Mouse (Mus musculus) limb, embryonic 12.5 days (tissue): ENCODE measurements around the gene Gm5662. TPM values are rescaled to one million over a fixed set of nuclear protein-coding genes. Genes with fewer than 3 reads are reported as not detected.
"Not testable (repeated sequence)": the region's sequence is repeated elsewhere in the genome, so short reads cannot be mapped to it uniquely, and the experiment has no call there.

Experiments used
- ATAC-seq: fragments of 200-750 bp; cut with Nextera tagmentation; 2 replicates; pipeline ENCODE4 v1.8.0; 2017; ENCODE audit warnings: low read depth, moderate TSS enrichment; ENCODE audit not compliant: insufficient number of reproducible peaks, insufficient read depth, low FRiP score, low TSS enrichment
- H3K27ac ChIP-seq: fragments of 300-500 bp; sonication (generic); 2 replicates; pipeline ENCODE4 v1.5.1; 2016; ENCODE audit warnings: mild to moderate bottlenecking, moderate library complexity
- H3K27me3 ChIP-seq: fragments of 300-500 bp; sonication (generic); 2 replicates; pipeline ENCODE4 v1.6.1; 2016; ENCODE audit warnings: mild to moderate bottlenecking, moderate library complexity
- H3K36me3 ChIP-seq: fragments of 300-500 bp; sonication (generic); 2 replicates; pipeline ENCODE4 v1.6.1; 2016; ENCODE audit warnings: mild to moderate bottlenecking, moderate library complexity
- H3K4me1 ChIP-seq: fragments of 300-500 bp; sonication (generic); replicated peaks from 2 replicates; pipeline ENCODE4 v1.6.1; 2016
- H3K4me2 ChIP-seq: fragments of 300-500 bp; sonication (generic); 2 replicates; pipeline ENCODE4 v1.6.1; 2016; ENCODE audit warnings: mild to moderate bottlenecking, moderate library complexity
- H3K4me3 ChIP-seq: fragments of 300-500 bp; sonication (generic); replicated peaks from 2 replicates; pipeline ENCODE4 v1.5.1; 2016; ENCODE audit warnings: mild to moderate bottlenecking
- H3K9ac ChIP-seq: fragments of 300-500 bp; sonication (generic); replicated peaks from 2 replicates; pipeline ENCODE4 v1.6.1; 2016; ENCODE audit warnings: mild to moderate bottlenecking, moderate library complexity
- H3K9me3 ChIP-seq: fragments of 300-500 bp; sonication (generic); 2 replicates; pipeline ENCODE4 v1.6.1; 2016; ENCODE audit warnings: mild to moderate bottlenecking, moderate library complexity
- WGBS: fragments of 180-500 bp; shearing (Covaris S2); methylation state at CpG from one replicate; pipeline ENCODE4 v1.1.7; 2016; 5-methylcytosine and 5-hydroxymethylcytosine counted together
- polyA plus RNA-seq: library from polyadenylated mRNA; unstranded; fragments of >200 nt; fragmentation: Nextera tagmentation; extraction: Ambion mirVana; gene quantifications from 2 replicates; pipeline ENCODE4 v1.2.1, GENCODE M21; 2016

Gene Gm5662
- not detected in 2 replicates for polyA plus RNA-seq

DNA sequence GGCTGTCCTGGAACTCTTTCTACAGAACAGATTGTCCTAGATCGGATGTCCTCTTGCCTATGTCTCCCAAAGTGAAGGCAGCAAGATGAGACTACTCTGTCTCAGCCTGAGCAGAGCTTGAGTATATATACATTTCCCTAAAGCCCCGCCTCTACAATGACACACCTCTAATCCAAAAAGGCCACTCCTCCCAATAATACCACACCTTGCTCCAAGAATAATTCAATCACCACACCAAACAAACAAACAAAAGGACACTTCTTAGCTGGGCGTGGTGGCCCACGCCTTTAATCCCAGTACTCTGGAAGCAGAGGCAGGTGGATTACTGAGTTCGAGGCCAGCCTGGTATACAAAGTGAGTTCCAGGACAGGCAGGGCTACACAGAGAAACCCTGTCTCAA, at the start of gene Gm5662:
Gm5662 (minus strand) TSS at position 101 of the 400 bp plus-strand sequence.
- not testable (repeated sequence) for H3K27me3 ChIP-seq, H3K4me2 ChIP-seq, H3K27ac ChIP-seq, H3K4me3 ChIP-seq, H3K9ac ChIP-seq, H3K9me3 ChIP-seq, ATAC-seq, H3K4me1 ChIP-seq, H3K36me3 ChIP-seq
- 84% methylated on average over 5 of the region's 5 CpGs for WGBS

DNA sequence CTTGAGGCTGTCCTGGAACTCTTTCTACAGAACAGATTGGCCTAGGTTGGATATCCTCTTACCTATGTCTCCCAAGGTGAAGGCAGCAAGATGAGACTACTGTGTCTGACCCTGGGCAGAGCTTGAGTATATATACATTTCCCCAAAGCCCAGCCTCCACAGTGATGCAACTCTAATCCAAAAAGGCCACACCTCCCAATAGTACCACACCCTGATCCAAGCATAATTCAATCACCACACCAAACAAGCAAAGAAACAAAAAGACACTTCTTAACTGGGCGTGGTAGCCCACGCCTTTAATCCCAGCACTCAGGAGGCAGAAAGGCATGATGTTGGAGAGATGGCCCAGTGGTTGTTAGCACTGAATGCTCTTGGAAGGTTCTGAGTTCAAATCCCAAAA, 49.6 kb upstream of the Gm5662 start, which contains the start of gene Gm5039:
Gm5039 (minus strand) TSS at position 101 of the 400 bp plus-strand sequence.
- not testable (repeated sequence) for H3K4me3 ChIP-seq, H3K36me3 ChIP-seq, H3K9ac ChIP-seq, H3K4me1 ChIP-seq, H3K27ac ChIP-seq, ATAC-seq, H3K27me3 ChIP-seq, H3K4me2 ChIP-seq, H3K9me3 ChIP-seq
- WGBS = 90% methylated on average over 2 of the region's 2 CpGs

DNA sequence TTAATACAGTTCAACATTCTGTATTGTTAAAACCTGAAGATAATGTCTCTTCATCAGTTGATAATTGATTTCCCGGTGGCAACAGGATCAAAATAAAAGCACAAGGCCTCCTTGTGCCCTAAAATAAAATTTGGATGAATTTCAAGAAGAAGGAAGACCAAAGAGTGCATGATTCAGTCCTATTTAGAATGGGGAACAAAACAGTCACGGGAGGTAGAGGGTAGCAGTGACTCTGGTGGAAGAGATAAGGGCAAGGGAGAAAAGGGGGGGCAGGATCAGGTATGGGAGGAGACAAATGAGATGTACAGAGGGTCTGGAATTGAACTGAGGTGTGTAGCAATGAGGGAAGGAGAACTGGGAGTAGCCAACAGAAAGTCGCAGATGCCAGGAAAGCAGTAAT, 40.3 kb upstream of the Gm5662 start:
- Histone ChIP-seq H3K9me3 (0 out of 2 replicates have a peak, but pooled peaks cover 2% of the 10 kb centered on the region), H3K27me3 (no peaks in the 10 kb centered on the region), H3K36me3 (no peaks in the 10 kb centered on the region), H3K4me3 (no peak overlapping the region), H3K4me2 (no peak overlapping the region), H3K27ac (no peak overlapping the region), H3K4me1 (no peaks in the 10 kb centered on the region), H3K9ac (no peak overlapping the region)
- ATAC-seq = no peak
- 79% methylated on average over 3 of the region's 3 CpGs for WGBS

DNA sequence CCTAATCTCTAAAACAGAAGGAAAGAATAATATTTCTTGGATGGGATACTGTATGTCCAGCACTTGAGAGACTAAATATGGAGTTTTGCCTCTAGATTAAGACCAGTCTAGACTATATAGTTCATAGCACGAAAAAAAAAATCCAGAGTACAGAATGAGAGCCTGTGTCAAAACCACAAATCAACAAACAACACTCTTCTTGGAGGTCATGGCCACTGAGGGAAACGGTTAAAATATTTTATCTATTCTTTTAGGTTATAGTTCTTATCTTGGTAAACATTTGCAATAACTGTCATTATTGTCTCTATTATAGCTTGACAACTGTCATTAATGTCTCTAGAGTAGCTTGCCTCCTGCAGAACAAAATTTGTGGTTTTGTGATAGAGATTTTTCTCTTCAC, 22.9 kb upstream of the Gm5662 start:
- H3K4me2 ChIP-seq, H3K9me3 ChIP-seq, H3K27me3 ChIP-seq, H3K4me3 ChIP-seq, H3K4me1 ChIP-seq, ATAC-seq, H3K27ac ChIP-seq, H3K9ac ChIP-seq, H3K36me3 ChIP-seq: not testable (repeated sequence)
- 87% methylated on average over 2 of the region's 2 CpGs for WGBS

DNA sequence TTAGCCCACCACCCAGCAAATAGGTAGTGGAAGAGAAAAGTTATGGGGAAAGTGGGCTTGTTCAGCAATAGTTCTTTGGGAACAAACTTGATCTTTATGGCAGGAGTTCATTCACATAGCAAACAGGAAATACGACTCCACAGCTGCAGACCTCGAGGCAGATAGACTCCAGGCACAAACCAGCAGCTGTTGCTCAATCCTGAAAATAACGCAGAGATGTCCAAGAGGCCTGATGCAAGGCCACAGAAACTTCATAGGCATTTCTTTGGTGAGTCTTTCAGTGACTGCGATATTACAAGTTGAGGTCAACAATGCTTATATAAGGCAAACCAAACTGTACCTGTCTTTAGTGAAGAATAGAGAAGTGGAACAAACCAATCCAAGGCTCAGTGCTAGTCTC, 18.8 kb upstream of the Gm5662 start:
- 62% methylated on average over 4 of the region's 4 CpGs for WGBS
- H3K4me1 ChIP-seq, H3K4me3 ChIP-seq, H3K9me3 ChIP-seq, H3K36me3 ChIP-seq, H3K9ac ChIP-seq, H3K27ac ChIP-seq, H3K4me2 ChIP-seq, ATAC-seq, H3K27me3 ChIP-seq: not testable (repeated sequence)

DNA sequence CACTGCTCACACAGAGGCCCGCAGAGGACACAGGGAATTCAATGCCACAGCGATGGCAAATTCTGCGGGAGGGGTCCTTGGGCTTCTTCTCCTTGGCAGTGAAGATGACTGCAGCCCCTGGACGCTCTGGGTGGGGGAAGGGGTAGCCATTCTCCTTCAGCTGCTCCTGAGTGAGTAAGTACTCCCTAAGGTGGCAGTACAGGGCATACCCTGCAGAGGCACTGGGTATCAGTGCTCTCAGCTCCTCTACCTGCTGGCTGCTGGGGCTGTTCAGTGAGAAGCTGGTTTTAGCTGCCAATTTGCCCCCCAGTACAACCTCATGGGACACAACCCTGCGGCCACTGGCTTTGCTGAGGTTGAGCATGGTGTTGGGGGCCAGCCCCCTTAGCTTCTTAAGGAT, 10.9 kb upstream of the Gm5662 start:
- peaks cover 12% of the 10 kb centered on the region; the same call in 1 of the 2 replicates for H3K9me3 ChIP-seq
- not testable (repeated sequence) for H3K4me3 ChIP-seq, H3K36me3 ChIP-seq, H3K27ac ChIP-seq, ATAC-seq, H3K27me3 ChIP-seq, H3K4me1 ChIP-seq, H3K4me2 ChIP-seq, H3K9ac ChIP-seq
- WGBS = 86% methylated on average over 5 of the region's 5 CpGs

DNA sequence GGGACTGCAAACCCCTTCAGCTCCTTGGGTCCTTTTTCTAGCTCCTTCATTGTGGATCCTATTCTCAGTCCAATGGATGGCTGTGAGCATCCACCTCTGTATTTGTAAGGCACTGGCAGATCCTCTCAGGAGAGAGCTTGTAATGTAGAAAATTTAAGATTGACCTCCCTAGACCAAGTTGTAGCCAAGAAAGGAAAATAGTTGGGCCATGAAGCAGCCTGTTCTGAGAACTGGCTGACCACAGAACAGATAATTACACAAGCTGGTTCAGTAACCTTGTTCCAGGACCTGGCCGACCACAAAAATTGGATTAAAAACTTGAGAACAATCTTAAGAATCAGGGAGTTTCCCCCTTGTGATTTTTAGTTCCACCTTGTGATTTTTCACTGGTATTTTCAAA, 17.1 kb downstream of the Gm5662 start:
- Histone ChIP-seq H3K27ac (no peak overlapping the region), H3K4me3 (no peak overlapping the region), H3K9me3 (0 out of 2 replicates have a peak, but pooled peaks cover 3% of the 10 kb centered on the region), H3K4me2 (no peak overlapping the region), H3K36me3 (no peaks in the 10 kb centered on the region), H3K4me1 (no peaks in the 10 kb centered on the region), H3K27me3 (no peaks in the 10 kb centered on the region), H3K9ac (no peak overlapping the region)
- 54% methylated on average over 1 of the region's 1 CpGs for WGBS
- no peak for ATAC-seq

DNA sequence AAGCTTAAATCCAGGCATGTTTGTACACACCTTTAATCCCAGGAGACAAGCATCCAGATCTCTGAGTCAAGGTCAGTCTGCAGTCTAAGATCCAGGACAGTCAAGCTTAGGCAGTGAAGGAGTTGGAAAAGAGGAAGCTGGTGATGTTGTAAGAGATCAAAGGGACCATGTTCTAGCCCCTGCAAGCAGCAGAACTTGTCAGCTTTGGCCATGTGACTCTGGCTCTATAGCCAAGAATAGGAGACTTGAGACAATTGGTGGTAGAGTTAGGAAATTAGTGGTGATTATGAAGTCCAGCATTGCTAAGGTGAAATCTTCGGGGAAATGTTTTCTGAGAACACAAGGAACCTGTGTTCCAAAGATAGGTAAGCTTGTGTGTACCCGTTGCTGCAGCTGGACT, 18.4 kb downstream of the Gm5662 start:
- H3K4me3 ChIP-seq, H3K27ac ChIP-seq, ATAC-seq, H3K4me2 ChIP-seq, H3K4me1 ChIP-seq, H3K36me3 ChIP-seq, H3K9me3 ChIP-seq, H3K27me3 ChIP-seq, H3K9ac ChIP-seq: not testable (repeated sequence)
- WGBS = 58% methylated on average over 2 of the region's 2 CpGs

DNA sequence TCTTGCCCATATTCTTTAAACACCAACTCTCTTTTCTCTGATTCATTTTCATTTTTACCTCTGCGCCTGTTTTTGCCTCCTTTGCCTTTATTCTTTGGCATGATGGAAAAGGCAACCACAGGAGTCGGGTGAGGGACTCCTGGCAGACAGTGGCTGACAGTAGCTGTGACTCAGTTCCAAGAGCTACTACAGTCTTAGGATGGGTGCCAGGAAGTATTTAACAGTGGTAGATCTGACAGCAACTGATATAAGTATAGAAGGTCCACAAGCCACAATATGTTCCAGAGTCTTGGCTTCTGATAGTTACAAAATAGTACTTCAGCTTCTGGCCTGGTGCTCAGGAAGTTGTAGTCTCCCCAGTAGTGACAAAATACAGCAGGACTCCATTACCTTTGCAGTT, 24.3 kb downstream of the Gm5662 start, which contains the start of gene Gm8332:
Gm8332 (minus strand) TSS at position 101 of the 400 bp plus-strand sequence.
- H3K27ac ChIP-seq, H3K9ac ChIP-seq, H3K4me1 ChIP-seq, ATAC-seq, H3K9me3 ChIP-seq, H3K4me3 ChIP-seq, H3K4me2 ChIP-seq, H3K36me3 ChIP-seq, H3K27me3 ChIP-seq: not testable (repeated sequence)
- 62% methylated on average over 1 of the region's 2 CpGs for WGBS

DNA sequence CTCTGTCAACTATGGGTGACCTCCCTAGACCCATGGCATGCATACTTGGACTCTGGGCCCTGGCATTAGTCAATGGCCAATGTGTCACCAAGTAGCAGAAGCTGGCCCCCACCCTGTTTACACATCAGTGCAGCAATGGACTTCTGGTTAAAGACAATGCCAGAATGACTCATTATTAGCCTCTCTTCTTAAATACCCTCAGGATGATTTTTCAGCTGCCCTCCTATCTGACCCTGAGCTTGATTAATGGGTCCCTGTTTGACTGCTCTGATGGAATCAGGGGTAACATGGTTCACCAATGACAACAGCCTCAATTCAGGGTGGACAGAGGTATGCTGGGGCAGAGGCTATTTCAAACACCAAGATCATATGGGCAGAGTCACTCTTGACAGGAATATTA, 28.5 kb downstream of the Gm5662 start:
- not testable (repeated sequence) for H3K36me3 ChIP-seq, ATAC-seq, H3K27me3 ChIP-seq, H3K9ac ChIP-seq, H3K4me3 ChIP-seq, H3K27ac ChIP-seq, H3K4me2 ChIP-seq, H3K4me1 ChIP-seq, H3K9me3 ChIP-seq

DNA sequence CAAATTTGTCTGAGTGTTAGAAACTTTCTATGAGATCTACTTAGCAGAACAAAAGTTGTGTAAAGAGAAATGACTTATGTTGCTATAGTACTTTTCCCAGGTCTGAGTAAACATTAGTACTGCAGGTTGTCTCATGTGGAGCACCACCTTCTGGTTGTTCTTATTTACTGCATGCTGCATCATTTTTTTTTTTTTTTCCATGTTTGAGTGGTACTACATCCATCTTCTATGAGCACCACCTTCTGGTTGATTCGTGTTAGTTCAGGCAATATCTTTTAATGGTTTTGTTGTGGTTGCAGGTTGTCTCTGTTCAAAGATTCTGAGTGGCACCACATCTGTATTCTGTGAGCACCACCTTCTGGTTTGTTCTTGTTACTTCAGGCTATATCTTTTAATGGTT, 31.4 kb downstream of the Gm5662 start:
- H3K4me1 ChIP-seq, ATAC-seq, H3K9ac ChIP-seq, H3K36me3 ChIP-seq, H3K4me3 ChIP-seq, H3K27ac ChIP-seq, H3K27me3 ChIP-seq, H3K9me3 ChIP-seq, H3K4me2 ChIP-seq: not testable (repeated sequence)
- WGBS = 44% methylated on average over 1 of the region's 1 CpGs
